Mouse (Mus musculus) heart, embryonic 15.5 days (tissue): ENCODE data around the gene Hps4. TPM values are rescaled to one million over a fixed set of nuclear protein-coding genes. Genes with fewer than 3 reads are reported as not detected.
A peak's percentile ranks its signal among the peaks of the same experiment; 100 is the strongest.

ENCODE experiments used
- ATAC-seq: fragments of 200-750 bp; cut with Nextera tagmentation; replicated peaks from 2 replicates; pipeline ENCODE4 v1.8.0; 2017; ENCODE audit warnings: low read depth, moderate TSS enrichment; ENCODE audit not compliant: insufficient number of reproducible peaks, insufficient read depth, low FRiP score
- H3K27ac ChIP-seq: fragments of 300-500 bp; sonication (generic); 2 replicates; pipeline ENCODE4 v1.5.1; 2015; ENCODE audit warnings: mild to moderate bottlenecking, inconsistent platforms
- H3K27me3 ChIP-seq: fragments of 300-500 bp; sonication (generic); 2 replicates; pipeline ENCODE4 v1.6.1; 2015; ENCODE audit warnings: inconsistent platforms
- H3K36me3 ChIP-seq: fragments of 300-500 bp; sonication (generic); 2 replicates; pipeline ENCODE4 v1.6.1; 2015; ENCODE audit warnings: mild to moderate bottlenecking, inconsistent platforms
- H3K4me1 ChIP-seq: fragments of 300-500 bp; sonication (generic); replicated peaks from 2 replicates; pipeline ENCODE4 v1.6.1; 2015; ENCODE audit warnings: inconsistent platforms
- H3K4me2 ChIP-seq: fragments of 300-500 bp; sonication (generic); 2 replicates; pipeline ENCODE4 v1.6.1; 2015; ENCODE audit warnings: inconsistent platforms, mild to moderate bottlenecking, moderate library complexity
- H3K4me3 ChIP-seq: fragments of 300-500 bp; sonication (generic); 2 replicates; pipeline ENCODE4 v1.5.1; 2015; ENCODE audit warnings: mild to moderate bottlenecking, inconsistent platforms
- H3K9ac ChIP-seq: fragments of 300-500 bp; sonication (generic); 2 replicates; pipeline ENCODE4 v1.6.1; 2015; ENCODE audit warnings: mild to moderate bottlenecking, inconsistent platforms
- H3K9me3 ChIP-seq: fragments of 300-500 bp; sonication (generic); replicated peaks from 2 replicates; pipeline ENCODE4 v1.6.1; 2016; ENCODE audit warnings: inconsistent platforms
- WGBS: fragments of 180-500 bp; shearing (Covaris S2); methylation state at CpG from one replicate; pipeline ENCODE4 v1.1.7; 2015; ENCODE audit warnings: mixed read lengths; 5-methylcytosine and 5-hydroxymethylcytosine counted together
- polyA plus RNA-seq: library from polyadenylated mRNA; unstranded; fragments of >200 nt; fragmentation: Nextera tagmentation; extraction: Ambion mirVana; gene quantifications from 2 replicates; pipeline ENCODE4 v1.2.1, GENCODE M21; 2015

Hps4 gene
- polyA plus RNA-seq = 15.6 and 23.3 TPM in 2 replicates

GRCm38 (mm10) chr5:112342463-112343204 is at the start of gene Hps4, which contains the start of gene Srrd:
TSS of gene Hps4 (plus strand) at chr5:112343083.
TSS of gene Srrd (minus strand) at chr5:112343040.
- no peaks in the 10 kb centered on the region for H3K9me3 ChIP-seq
- H3K9ac ChIP-seq = peak within 1 kb of the TSS; percentile 85
- peak; percentile 73 for ATAC-seq
- H3K4me1 ChIP-seq = peaks cover 18% of the 10 kb centered on the region
- H3K4me3 ChIP-seq = peak within 1 kb of the TSS; percentile 90
- peak within 1 kb of the TSS; percentile 48 for H3K27ac ChIP-seq
- H3K27me3 ChIP-seq = no peaks in the 10 kb centered on the region
- WGBS = 2% methylated on average over 61 of the region's 64 CpGs
- H3K4me2 ChIP-seq = peak within 1 kb of the TSS; percentile 80
- H3K36me3 ChIP-seq = peaks cover 11% of the 10 kb centered on the region

- H3K36me3 ChIP-seq = no peaks in the 10 kb centered on the region
- no peak for ATAC-seq
- H3K27me3 ChIP-seq = no peaks in the 10 kb centered on the region
- 57% methylated on average over 2 of the region's 2 CpGs for WGBS
- H3K4me2 ChIP-seq = no peak overlapping the region
- peaks cover 71% of the 10 kb centered on the region for H3K4me1 ChIP-seq
- H3K9ac ChIP-seq = no peak overlapping the region
- H3K4me3 ChIP-seq = no peak overlapping the region
- H3K9me3 ChIP-seq = no peaks in the 10 kb centered on the region
- H3K27ac ChIP-seq = no peak overlapping the region
Observed at GRCm38 (mm10) chr5:112293800-112294199, 49.1 kb upstream of the Hps4 start.

DNA sequence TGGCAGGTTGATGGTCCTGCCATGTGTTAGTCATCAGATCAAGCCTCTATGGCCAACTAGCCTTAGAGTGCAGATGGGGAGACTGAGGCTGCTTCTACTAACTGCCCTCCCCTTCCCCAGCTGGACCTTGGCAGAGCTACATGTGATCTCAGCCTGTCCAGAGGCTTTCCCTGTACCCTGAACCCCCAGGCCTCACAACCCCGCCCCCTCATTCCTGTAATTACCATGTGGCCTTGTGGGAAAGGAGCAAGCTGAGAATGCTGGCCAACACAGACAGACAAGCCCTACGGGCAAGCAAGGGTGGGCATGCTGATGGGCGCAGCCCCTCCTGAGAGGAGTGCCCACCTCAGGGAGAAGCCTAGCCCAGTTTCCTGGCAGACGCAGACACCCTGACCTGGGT is 48.2 kb upstream of the Hps4 start:
- peaks cover 73% of the 10 kb centered on the region for H3K4me1 ChIP-seq
- no peak overlapping the region for H3K4me3 ChIP-seq
- no peaks in the 10 kb centered on the region for H3K9me3 ChIP-seq
- 70% methylated on average over 4 of the region's 4 CpGs for whole genome bisulfite sequencing
- no peak for ATAC-seq
- H3K9ac ChIP-seq = no peak overlapping the region
- no peaks in the 10 kb centered on the region for H3K36me3 ChIP-seq
- H3K27me3 ChIP-seq = no peaks in the 10 kb centered on the region
- no peak overlapping the region for H3K4me2 ChIP-seq
- H3K27ac ChIP-seq = no peak overlapping the region

DNA sequence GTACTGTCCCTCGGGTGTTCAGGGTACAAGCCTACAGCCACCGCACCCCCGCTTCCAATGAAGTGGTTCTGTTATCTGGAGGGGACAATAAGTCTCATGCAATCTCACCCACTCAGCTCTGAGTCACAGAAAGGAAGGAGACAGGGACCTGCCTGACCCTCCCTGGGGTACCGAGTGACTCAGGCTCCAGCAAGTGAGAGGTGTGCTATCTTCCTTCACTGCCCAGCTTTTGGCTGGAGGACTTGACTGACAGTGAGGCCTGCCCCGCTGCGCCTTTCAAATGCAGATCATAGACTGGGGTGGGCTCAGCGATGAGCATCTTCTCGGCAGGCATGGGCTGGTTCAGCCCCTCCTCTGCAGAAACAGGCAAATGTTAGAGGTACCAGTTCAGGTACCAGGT is 47.7 kb upstream of the Hps4 start:
- Histone ChIP-seq H3K9me3 (no peaks in the 10 kb centered on the region), H3K27ac (0 out of 2 replicates have a peak overlapping the region, but pooled peaks have one; percentile 3), H3K27me3 (no peaks in the 10 kb centered on the region), H3K4me3 (no peak overlapping the region), H3K4me2 (no peak overlapping the region), H3K9ac (no peak overlapping the region), H3K36me3 (no peaks in the 10 kb centered on the region), H3K4me1 (peaks cover 73% of the 10 kb centered on the region)
- ATAC-seq = no peak
- WGBS = 49% methylated on average over 8 of the region's 8 CpGs

- Histone ChIP-seq H3K4me2 (no peak overlapping the region), H3K27me3 (no peaks in the 10 kb centered on the region), H3K27ac (0 out of 2 replicates have a peak overlapping the region, but pooled peaks have one; percentile 3), H3K36me3 (no peaks in the 10 kb centered on the region), H3K9me3 (no peaks in the 10 kb centered on the region), H3K4me3 (no peak overlapping the region), H3K4me1 (peaks cover 74% of the 10 kb centered on the region), H3K9ac (no peak overlapping the region)
- no peak for ATAC-seq
- WGBS = 70% methylated on average over 8 of the region's 8 CpGs
Observed at GRCm38 (mm10) chr5:112295564-112295963, 47.3 kb upstream of the Hps4 start.

DNA sequence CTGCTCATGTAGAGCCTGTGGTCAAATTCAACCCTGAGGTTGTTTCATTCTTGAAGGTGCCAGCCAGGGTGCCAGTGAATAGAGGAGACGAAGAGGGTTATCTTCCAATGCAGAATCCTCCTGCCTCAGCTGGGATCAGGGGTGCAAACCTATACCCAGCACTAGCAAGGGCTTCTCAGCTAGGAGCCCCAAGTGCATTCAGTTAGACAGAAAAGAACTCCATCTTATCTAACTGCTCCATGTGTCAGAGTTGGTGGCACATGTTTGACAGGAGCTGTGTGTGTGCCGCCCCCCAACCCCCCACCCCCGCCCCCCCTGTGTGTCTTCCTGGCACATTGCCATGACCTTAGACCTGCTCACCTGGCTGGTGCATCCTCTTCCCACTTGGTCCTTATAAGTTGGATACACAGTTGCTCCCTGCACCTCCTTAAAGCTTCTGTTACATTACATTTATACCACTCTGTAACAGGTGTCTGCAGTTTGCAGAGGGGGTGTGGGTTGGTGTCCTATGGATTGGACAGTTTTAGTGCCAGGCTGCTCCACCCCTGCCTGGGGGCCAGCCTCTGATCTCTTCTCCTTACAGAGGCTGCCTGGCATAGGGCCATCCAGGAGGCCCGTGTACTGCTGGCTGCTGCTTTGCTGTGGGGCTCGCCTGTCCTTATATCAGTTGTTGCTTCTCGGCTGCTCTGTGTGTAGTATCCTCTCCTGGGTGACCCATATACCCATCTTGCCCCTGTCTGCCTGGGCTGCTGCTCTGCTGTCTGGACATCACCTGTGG is 46.3 kb upstream of the Hps4 start:
- no peak overlapping the region for H3K4me2 ChIP-seq
- no peak overlapping the region for H3K4me3 ChIP-seq
- H3K27ac ChIP-seq = peak overlapping the region; percentile 72
- peaks cover 73% of the 10 kb centered on the region for H3K4me1 ChIP-seq
- no peak overlapping the region for H3K9ac ChIP-seq
- no peaks in the 10 kb centered on the region for H3K36me3 ChIP-seq
- no peaks in the 10 kb centered on the region for H3K27me3 ChIP-seq
- no peak for ATAC-seq
- no peaks in the 10 kb centered on the region for H3K9me3 ChIP-seq
- WGBS = 33% methylated on average over 6 of the region's 6 CpGs

GRCm38 (mm10) chr5:112297257-112297656 is 45.6 kb upstream of the Hps4 start:
- 52% methylated on average over 2 of the region's 2 CpGs for WGBS
- H3K27ac ChIP-seq = peak overlapping the region; percentile 72
- H3K9me3 ChIP-seq = no peaks in the 10 kb centered on the region
- H3K9ac ChIP-seq = no peak overlapping the region
- H3K4me3 ChIP-seq = no peak overlapping the region
- H3K36me3 ChIP-seq = no peaks in the 10 kb centered on the region
- H3K27me3 ChIP-seq = no peaks in the 10 kb centered on the region
- peaks cover 73% of the 10 kb centered on the region for H3K4me1 ChIP-seq
- no peak for ATAC-seq
- no peak overlapping the region for H3K4me2 ChIP-seq

DNA sequence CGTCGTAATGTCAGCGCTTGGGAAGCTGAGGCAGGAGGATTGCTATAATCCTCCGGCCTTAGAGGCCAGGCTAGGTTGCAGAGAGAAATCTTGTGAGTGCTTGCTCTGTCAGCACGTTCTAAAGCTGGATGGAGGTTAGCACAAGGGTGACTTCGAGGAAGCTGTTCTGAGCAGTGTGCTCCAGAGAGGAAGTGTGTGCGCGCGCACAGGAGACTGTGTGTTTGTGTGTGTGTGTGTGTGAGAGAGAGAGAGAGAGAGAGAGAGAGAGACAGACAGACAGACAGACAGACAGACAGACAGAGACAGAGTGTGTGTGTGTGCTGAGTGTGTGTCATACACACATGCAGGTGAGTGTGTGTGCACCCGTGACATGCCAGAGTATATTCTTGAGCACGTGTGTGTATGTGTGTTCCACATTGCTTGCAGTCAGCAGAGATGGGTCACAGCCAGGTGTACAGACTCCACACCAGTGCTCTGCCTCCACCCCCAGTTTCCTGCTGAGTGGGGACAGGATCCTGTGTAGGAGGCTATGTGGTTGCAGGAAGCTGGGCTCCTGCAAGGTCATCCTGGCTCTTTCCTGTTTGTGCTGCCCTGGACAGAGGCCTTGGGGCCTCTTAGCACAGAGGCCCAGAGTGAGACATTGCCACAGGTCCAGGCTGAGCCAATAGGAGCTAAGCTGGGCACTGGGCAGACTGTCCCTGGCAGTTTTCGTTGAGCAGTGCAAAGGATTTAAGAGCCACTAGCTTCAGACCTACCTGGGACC is 44.5 kb upstream of the Hps4 start:
- ATAC-seq = peak; percentile 63; the same call in 1 of the 2 replicates
- no peaks in the 10 kb centered on the region for H3K9me3 ChIP-seq
- peaks cover 68% of the 10 kb centered on the region for H3K4me1 ChIP-seq
- no peak overlapping the region for H3K4me2 ChIP-seq
- H3K9ac ChIP-seq = no peak overlapping the region
- H3K27ac ChIP-seq = peak overlapping the region; percentile 72
- WGBS = 68% methylated on average over 12 of the region's 12 CpGs
- no peaks in the 10 kb centered on the region for H3K36me3 ChIP-seq
- no peak overlapping the region for H3K4me3 ChIP-seq
- H3K27me3 ChIP-seq = no peaks in the 10 kb centered on the region

GRCm38 (mm10) chr5:112299399-112299798 is 43.5 kb upstream of the Hps4 start:
- Histone ChIP-seq H3K9me3 (no peaks in the 10 kb centered on the region), H3K9ac (no peak overlapping the region), H3K4me1 (peaks cover 65% of the 10 kb centered on the region), H3K4me2 (no peak overlapping the region), H3K27me3 (no peaks in the 10 kb centered on the region), H3K27ac (peak overlapping the region; percentile 72), H3K4me3 (no peak overlapping the region), H3K36me3 (no peaks in the 10 kb centered on the region)
- 81% methylated on average over 4 of the region's 4 CpGs for WGBS
- ATAC-seq = no peak

- ATAC-seq = no peak
Observed at GRCm38 (mm10) chr5:112300112-112300511, 42.8 kb upstream of the Hps4 start.

GRCm38 (mm10) chr5:112300721-112301308 is 42.1 kb upstream of the Hps4 start:
- H3K9ac ChIP-seq = no peak overlapping the region
- ATAC-seq = no peak
- 80% methylated on average over 6 of the region's 6 CpGs for WGBS
- H3K36me3 ChIP-seq = no peaks in the 10 kb centered on the region
- H3K4me2 ChIP-seq = no peak overlapping the region
- H3K9me3 ChIP-seq = no peaks in the 10 kb centered on the region
- peaks cover 51% of the 10 kb centered on the region for H3K4me1 ChIP-seq
- no peaks in the 10 kb centered on the region for H3K27me3 ChIP-seq
- H3K27ac ChIP-seq = no peak overlapping the region
- H3K4me3 ChIP-seq = no peak overlapping the region

More at GRCm38 (mm10) chr5:112300112-112300511, 42.8 kb upstream of the Hps4 start:
- 84% methylated on average over 2 of the region's 2 CpGs for WGBS
- H3K27me3 ChIP-seq = no peaks in the 10 kb centered on the region
- H3K36me3 ChIP-seq = no peaks in the 10 kb centered on the region
- no peak overlapping the region for H3K9ac ChIP-seq
- H3K4me2 ChIP-seq = no peak overlapping the region
- no peaks in the 10 kb centered on the region for H3K9me3 ChIP-seq
- H3K27ac ChIP-seq = no peak overlapping the region
- H3K4me3 ChIP-seq = no peak overlapping the region
- peaks cover 58% of the 10 kb centered on the region for H3K4me1 ChIP-seq
